In genomic region chrX:110817211-110817610, GRCm38 (mm10) we compare ENCODE assay signal across 8 mouse cellular contexts. TPM values are rescaled to one million over a fixed set of nuclear protein-coding genes. Genes with fewer than 3 reads are reported as not detected.
A peak's percentile ranks its signal among the peaks of the same experiment; 100 is the strongest.
DNase-seq lines count a peak whose midpoint lies in the region; ATAC-seq and TF ChIP-seq lines count a peak whose summit lies in the region.
"Had no signal": no experiment of that assay in that cellular context is flagged by ENCODE, and none has a peak within 500 bp of the region (broad histone marks: within the 10 kb centered on the region; RNA-seq: fewer than 3 reads in every experiment).

No protein-coding gene starts in this region.

- H3K27me3 ChIP-seq in forebrain, embryonic 13.5 days = no peaks in the 10 kb centered on the region
- H3K27me3 ChIP-seq in limb, embryonic 13.5 days = peaks cover 47% of the 10 kb centered on the region
- peaks cover 8% of the 10 kb centered on the region for H3K27me3 ChIP-seq in stomach, embryonic 16.5 days (ENCODE audit: control insufficient read depth, insufficient read depth, low read length)

- ATAC-seq in forebrain, embryonic 13.5 days = no peak
- no peak for ATAC-seq in limb, embryonic 13.5 days (ENCODE audit: low FRiP score, low read depth)
- no peak for ATAC-seq in stomach, embryonic 16.5 days (ENCODE audit: insufficient read depth, low FRiP score)

- peak overlapping the region; percentile 60 for H3K4me2 ChIP-seq in forebrain, embryonic 13.5 days
- peak overlapping the region; percentile 46 for H3K4me2 ChIP-seq in limb, embryonic 13.5 days (replicated peaks)
- 0 out of 2 replicates have a peak overlapping the region, but pooled peaks have one; percentile 22 for H3K4me2 ChIP-seq in stomach, embryonic 16.5 days (ENCODE audit: low read depth, low read length)
- H3K4me2 ChIP-seq: lung, embryonic 15.5 days had no signal

- H3K9me3 ChIP-seq in forebrain, embryonic 13.5 days (replicated peaks) = no peaks in the 10 kb centered on the region
- H3K9me3 ChIP-seq in limb, embryonic 13.5 days = no peaks in the 10 kb centered on the region
- no peaks in the 10 kb centered on the region for H3K9me3 ChIP-seq in stomach, embryonic 16.5 days (replicated peaks; ENCODE audit: control insufficient read depth, low read length)
- H3K9me3 ChIP-seq: lung, embryonic 15.5 days had no signal

- H3K4me3 ChIP-seq in left cerebral cortex, adult 2 months = peak overlapping the region; percentile 35
- H3K4me3 ChIP-seq in forebrain, embryonic 13.5 days = peak overlapping the region; percentile 56
- peak overlapping the region; percentile 19 for H3K4me3 ChIP-seq in limb, embryonic 13.5 days
- no peak overlapping the region for H3K4me3 ChIP-seq in stomach, embryonic 16.5 days (replicated peaks; ENCODE audit: low read length)
- H3K4me3 ChIP-seq: lung, embryonic 15.5 days had no signal

- 25% methylated on average over 10 of the region's 10 CpGs for WGBS in forebrain, embryonic 13.5 days
- WGBS in limb, embryonic 13.5 days = 19% methylated on average over 10 of the region's 10 CpGs
- WGBS in stomach, embryonic 16.5 days = 20% methylated on average over 10 of the region's 10 CpGs

- 0 out of 2 replicates have a peak, but pooled peaks cover 5% of the 10 kb centered on the region for H3K4me1 ChIP-seq in forebrain, embryonic 13.5 days
- no peaks in the 10 kb centered on the region for H3K4me1 ChIP-seq in limb, embryonic 13.5 days
- no peaks in the 10 kb centered on the region for H3K4me1 ChIP-seq in stomach, embryonic 16.5 days (ENCODE audit: control insufficient read depth, insufficient read depth, low read length)
- H3K4me1 ChIP-seq: lung, embryonic 15.5 days had no signal

- TF ChIP-seq CTCF in left cerebral cortex, adult 2 months (IDR thresholded peaks at IDR 0.05) = no peak

- H3K36me3 ChIP-seq in forebrain, embryonic 13.5 days (ENCODE audit: poor library complexity, severe bottlenecking) = no peaks in the 10 kb centered on the region
- no peaks in the 10 kb centered on the region for H3K36me3 ChIP-seq in limb, embryonic 13.5 days
- H3K36me3 ChIP-seq in stomach, embryonic 16.5 days (ENCODE audit: control insufficient read depth, insufficient read depth, low read length) = no peaks in the 10 kb centered on the region
- H3K36me3 ChIP-seq: lung, embryonic 15.5 days had no signal

- peak in 1 of 2 experiments; percentile 11 for DNase-seq in left cerebral cortex, adult 2 months (ENCODE audit: extremely low spot score in 1 of 2, low spot score in 2 of 2)
- DNase-seq in left cerebral cortex, adult 8-10 months (ENCODE audit: low spot score in 2 of 2) = no peak
- no peak for DNase-seq in layer of hippocampus, adult 9-11 months
- DNase-seq in layer of hippocampus, postnatal 10 days (ENCODE audit: low spot score in 2 of 2) = no peak

- intact Hi-C loops in left cerebral cortex, adult 2 months (cut with DNase I) = no loop called here

- H3K9ac ChIP-seq in forebrain, embryonic 13.5 days = peak overlapping the region; percentile 73
- no peak overlapping the region for H3K9ac ChIP-seq in limb, embryonic 13.5 days
- H3K9ac ChIP-seq in stomach, embryonic 16.5 days (ENCODE audit: low read length) = no peak overlapping the region
- H3K9ac ChIP-seq: lung, embryonic 15.5 days had no signal

- H3K27ac ChIP-seq in left cerebral cortex, adult 2 months = no peak overlapping the region
- peak overlapping the region; percentile 59; the same call in 1 of the 2 replicates for H3K27ac ChIP-seq in forebrain, embryonic 13.5 days
- no peak overlapping the region for H3K27ac ChIP-seq in limb, embryonic 13.5 days
- H3K27ac ChIP-seq in stomach, embryonic 16.5 days (ENCODE audit: low read length) = no peak overlapping the region
- H3K27ac ChIP-seq: lung, embryonic 15.5 days had no signal

RNA-seq across cellular contexts. Expression of gene Pou3f4, which starts 3.1 kb away (rescaled TPM):
- total RNA-seq in left cerebral cortex, adult 2 months (2021) = 1 to 10 TPM; 4.1 to 5.8 TPM
- 10 to 100 TPM in 2 of 4 experiments, 1 to 10 TPM in 2; 8.5 to 11.1 (median 9.9) TPM for total RNA-seq in left cerebral cortex, adult 8-10 months (2022)
- polyA plus RNA-seq in forebrain, embryonic 13.5 days (2015; fragmentation: Nextera tagmentation; extraction: Ambion mirVana) = 18.6 and 19.5 TPM in 2 replicates
- 0.14 and 0.18 TPM in 2 replicates for polyA plus RNA-seq in limb, embryonic 13.5 days (2015; fragmentation: Nextera tagmentation; extraction: Ambion mirVana)
- 0.12 and 0.17 TPM in 2 replicates for polyA plus RNA-seq in stomach, embryonic 16.5 days (2015; fragmentation: Nextera tagmentation; extraction: Ambion mirVana)
- total RNA-seq in layer of hippocampus, postnatal 10 days (2021) = 1 to 10 TPM; 3.8 to 4.5 TPM
